ENCODE assay signal across 11 mouse cellular contexts in genomic region chr2:58166764-58167163, GRCm38 (mm10).
"Had no signal": no experiment of that assay in that cellular context is flagged by ENCODE, and none has a peak within 500 bp of the region (broad histone marks: within the 10 kb centered on the region; RNA-seq: fewer than 3 reads in every experiment).

No protein-coding gene starts in this region.

- ATAC-seq: midbrain, embryonic 16.5 days had no signal

- DNase-seq: lung, adult 18-20 months; lung, embryonic 14.5 days; lung, postnatal 10 days; lung, postnatal 4 days; midbrain, embryonic 14.5 days; retina, postnatal 1 day; right cerebral cortex, postnatal 14 days; thymus, adult 18-20 months; thymus, postnatal 14 days; thymus, postnatal 36 days had no signal
